In the genomic region with DNA sequence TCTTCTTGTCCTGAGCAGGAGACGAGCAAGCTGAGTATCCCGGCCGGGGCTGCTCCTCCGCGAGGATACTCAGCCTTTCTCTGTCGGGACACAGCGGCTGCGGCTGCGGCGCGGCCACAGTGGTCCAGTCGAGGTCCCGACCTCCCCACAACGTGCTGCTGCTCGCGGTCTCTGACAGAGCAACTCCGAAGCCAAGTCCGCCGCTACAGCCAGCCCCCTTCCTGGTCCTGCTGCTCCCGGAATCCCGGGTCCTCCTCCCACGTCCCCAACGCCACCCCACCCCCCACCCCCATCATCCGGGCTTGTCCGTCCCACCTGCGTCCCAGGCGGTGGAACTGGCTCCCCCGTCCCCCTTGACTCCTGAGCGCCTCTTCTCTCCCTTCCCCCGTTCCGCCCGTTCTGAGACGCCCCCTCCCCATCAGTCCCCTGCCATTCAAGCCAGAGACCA, we compare ENCODE assay signal across 8 mouse cellular contexts. TPM values are rescaled to one million over a fixed set of nuclear protein-coding genes. Genes with fewer than 3 reads are reported as not detected.
DNase-seq lines count a peak whose midpoint lies in the region; ATAC-seq and TF ChIP-seq lines count a peak whose summit lies in the region.

No protein-coding gene starts in this region.

- peaks cover 13% of the 10 kb centered on the region for H3K4me1 ChIP-seq in E14TG2a.4 (replicated peaks; ENCODE audit: low read depth, low read length)
- peaks cover 9% of the 10 kb centered on the region for H3K4me1 ChIP-seq in forebrain, embryonic 10.5 days
- H3K4me1 ChIP-seq in intestine, embryonic 15.5 days (replicated peaks) = 0 out of 2 replicates have a peak, but pooled peaks cover 4% of the 10 kb centered on the region

- H3K27ac ChIP-seq in forebrain, embryonic 10.5 days = peak overlapping the region; percentile 70
- no peak overlapping the region for H3K27ac ChIP-seq in intestine, embryonic 15.5 days

- peak overlapping the region; percentile 37; the same call in 1 of the 2 replicates for H3K9ac ChIP-seq in intestine, embryonic 15.5 days

- peak overlapping the region; percentile 70 for H3K4me3 ChIP-seq in E14TG2a.4 (replicated peaks; ENCODE audit: low read length)
- H3K4me3 ChIP-seq in forebrain, embryonic 10.5 days = peak overlapping the region; percentile 65
- H3K4me3 ChIP-seq in intestine, embryonic 15.5 days (replicated peaks) = peak overlapping the region; percentile 44

- peak; percentile 63; the same call in 1 of the 2 replicates for ATAC-seq in intestine, embryonic 15.5 days
- peak; percentile 35 for ATAC-seq in megakaryocyte progenitor cell, adult 5-6 weeks (replicated peaks; ENCODE audit: poor library complexity)

- peaks cover 29% of the 10 kb centered on the region for H3K27me3 ChIP-seq in E14TG2a.4 (ENCODE audit: insufficient read depth, low read length)
- H3K27me3 ChIP-seq in forebrain, embryonic 10.5 days (ENCODE audit: poor library complexity, severe bottlenecking) = peaks cover 39% of the 10 kb centered on the region
- H3K27me3 ChIP-seq in intestine, embryonic 15.5 days (replicated peaks) = peaks cover 13% of the 10 kb centered on the region

- peak; percentile 21 for DNase-seq in adrenal gland, postnatal 10 days
- no peak for DNase-seq in adrenal gland, adult 18-20 months (ENCODE audit: low spot score in 2 of 2)
- peak; percentile 57 for DNase-seq in forebrain, embryonic 10.5 days (ENCODE audit: extremely low spot score, low spot score)
- DNase-seq in urinary bladder, postnatal 4 days (ENCODE audit: low spot score in 2 of 2) = no peak
- DNase-seq in layer of hippocampus, adult 11-12 months (ENCODE audit: low spot score) = no peak

- no peaks in the 10 kb centered on the region for H3K36me3 ChIP-seq in E14TG2a.4 (ENCODE audit: insufficient read depth, low read length)
- no peaks in the 10 kb centered on the region for H3K36me3 ChIP-seq in forebrain, embryonic 10.5 days (replicated peaks)
- no peaks in the 10 kb centered on the region for H3K36me3 ChIP-seq in intestine, embryonic 15.5 days

- H3K4me2 ChIP-seq in intestine, embryonic 15.5 days (replicated peaks) = peak overlapping the region; percentile 89

- WGBS in forebrain, embryonic 10.5 days = under 1% methylated on average over 33 of the region's 33 CpGs
- WGBS in intestine, embryonic 15.5 days = 1% methylated on average over 33 of the region's 33 CpGs

- H3K9me3 ChIP-seq in E14TG2a.4 (ENCODE audit: low read length) = no peaks in the 10 kb centered on the region
- H3K9me3 ChIP-seq in forebrain, embryonic 10.5 days = no peaks in the 10 kb centered on the region
- no peaks in the 10 kb centered on the region for H3K9me3 ChIP-seq in intestine, embryonic 15.5 days

- no peak for TF ChIP-seq CTCF in E14TG2a.4 (conservative IDR thresholded peaks at IDR 0.05; ENCODE audit: low read length)

RNA-seq across cellular contexts. Expression of gene Pdcd2, which starts 9.4 kb away (rescaled TPM):
- 10 to 100 TPM; 30.0 to 32.8 TPM for total RNA-seq in adrenal gland, postnatal 10 days (2021)
- 10 to 100 TPM; 29.3 to 37.7 TPM for total RNA-seq in adrenal gland, adult 18-20 months (2021)
- 48.2 and 49.6 TPM in 2 replicates for polyA plus RNA-seq in forebrain, embryonic 10.5 days (2016; fragmentation: Nextera tagmentation; extraction: Ambion mirVana)
- 49.9 and 57.0 TPM in 2 replicates for polyA plus RNA-seq in intestine, embryonic 15.5 days (2015; fragmentation: Nextera tagmentation; extraction: Ambion mirVana)
- total RNA-seq in megakaryocyte progenitor cell, adult 5-6 weeks (2015) = 61.5 and 79.9 TPM in 2 replicates
- 93.2 and 126 TPM in 2 replicates for total RNA-seq in megakaryocyte progenitor cell, adult 5-6 weeks (2017)

RNA-seq across cellular contexts. Expression of gene Prdm9, which starts 27.7 kb away (rescaled TPM):
- total RNA-seq in adrenal gland, postnatal 10 days (2021) = 1 to 10 TPM; 6.8 to 9.0 TPM
- 1 to 10 TPM; 3.7 to 4.1 TPM for total RNA-seq in adrenal gland, adult 18-20 months (2021)
- 2.8 and 3.2 TPM in 2 replicates for polyA plus RNA-seq in forebrain, embryonic 10.5 days (2016; fragmentation: Nextera tagmentation; extraction: Ambion mirVana)
- polyA plus RNA-seq in intestine, embryonic 15.5 days (2015; fragmentation: Nextera tagmentation; extraction: Ambion mirVana) = 1.2 and 2.2 TPM in 2 replicates
- 2.1 and 3.2 TPM in 2 replicates for total RNA-seq in megakaryocyte progenitor cell, adult 5-6 weeks (2015)
- total RNA-seq in megakaryocyte progenitor cell, adult 5-6 weeks (2017) = 1.3 and 5.2 TPM in 2 replicates

RNA-seq across cellular contexts. Expression of gene Tbp, which starts 36.8 kb away (rescaled TPM):
- total RNA-seq in adrenal gland, postnatal 10 days (2021) = 10 to 100 TPM; 24.5 to 24.7 TPM
- total RNA-seq in adrenal gland, adult 18-20 months (2021) = 10 to 100 TPM; 24.2 to 31.8 TPM
- polyA plus RNA-seq in forebrain, embryonic 10.5 days (2016; fragmentation: Nextera tagmentation; extraction: Ambion mirVana) = 75.7 and 76.0 TPM in 2 replicates
- polyA plus RNA-seq in intestine, embryonic 15.5 days (2015; fragmentation: Nextera tagmentation; extraction: Ambion mirVana) = 36.3 and 42.2 TPM in 2 replicates
- total RNA-seq in megakaryocyte progenitor cell, adult 5-6 weeks (2015) = 83.4 and 106 TPM in 2 replicates
- total RNA-seq in megakaryocyte progenitor cell, adult 5-6 weeks (2017) = 43.5 and 58.8 TPM in 2 replicates

RNA-seq across cellular contexts. Expression of gene Psmb1, which starts 36.9 kb away (rescaled TPM):
- total RNA-seq in adrenal gland, postnatal 10 days (2021) = 100 to 1,000 TPM; 171 to 174 TPM
- 100 to 1,000 TPM; 166 to 169 TPM for total RNA-seq in adrenal gland, adult 18-20 months (2021)
- 275 TPM in 2 replicates for polyA plus RNA-seq in forebrain, embryonic 10.5 days (2016; fragmentation: Nextera tagmentation; extraction: Ambion mirVana)
- 258 and 264 TPM in 2 replicates for polyA plus RNA-seq in intestine, embryonic 15.5 days (2015; fragmentation: Nextera tagmentation; extraction: Ambion mirVana)
- total RNA-seq in megakaryocyte progenitor cell, adult 5-6 weeks (2015) = 151 and 162 TPM in 2 replicates
- total RNA-seq in megakaryocyte progenitor cell, adult 5-6 weeks (2017) = 167 and 190 TPM in 2 replicates

Comparison
In these comparisons a context has a peak if more than half of its experiments do, and no peak if none do; other contexts are left out.
1. DNase-seq: peak in adrenal gland, postnatal 10 days (single experiment) and forebrain, embryonic 10.5 days (single experiment); none in adrenal gland, adult 18-20 months (0 of 2), urinary bladder, postnatal 4 days (0 of 2) and layer of hippocampus, adult 11-12 months (single experiment).
2. Peak in every context shown above with its lines, with median percentiles within 50 percentile points of each other: H3K4me3 ChIP-seq.